ENCODE assay signal across 12 mouse cellular contexts in the genomic region with DNA sequence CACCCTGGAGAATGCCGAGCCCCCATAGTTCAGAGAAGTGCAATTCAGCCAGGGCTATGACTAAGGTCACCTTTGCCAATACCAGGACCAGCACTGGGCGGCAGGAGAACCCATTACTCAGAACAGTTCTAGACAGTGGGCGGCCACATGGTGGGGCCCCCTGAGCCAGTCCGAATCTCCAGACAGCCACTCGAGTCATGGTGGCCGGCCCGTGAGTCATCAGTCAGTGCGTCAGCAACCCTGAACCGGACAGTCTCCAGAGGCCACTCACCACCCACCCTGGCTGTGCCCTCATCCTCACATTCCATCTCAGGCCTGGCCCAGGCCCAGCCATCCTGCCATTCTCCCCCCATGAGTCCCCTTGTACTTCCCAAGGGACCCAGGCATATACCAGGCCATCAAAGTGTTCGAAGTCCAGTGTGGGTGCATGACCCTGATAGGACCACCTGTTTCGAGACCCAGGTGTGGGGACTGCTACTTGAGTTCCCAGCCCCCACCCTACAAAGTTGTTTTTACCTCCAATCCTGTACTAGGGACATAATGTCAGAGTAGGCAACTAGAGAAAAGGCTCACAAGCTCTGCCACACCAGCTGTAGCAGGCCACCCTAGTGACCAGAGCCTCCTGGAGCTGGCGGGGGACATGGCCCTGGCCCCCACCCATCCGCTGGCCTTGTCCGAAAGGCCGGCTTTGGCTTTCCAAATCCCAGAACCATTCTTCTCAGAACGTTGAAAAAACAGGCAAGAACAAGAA. TPM values are rescaled to one million over a fixed set of nuclear protein-coding genes. Genes with fewer than 3 reads are reported as not detected.
DNase-seq lines count a peak whose midpoint lies in the region; ATAC-seq and TF ChIP-seq lines count a peak whose summit lies in the region.
"Had no signal": no experiment of that assay in that cellular context is flagged by ENCODE, and none has a peak within 500 bp of the region (broad histone marks: within the 10 kb centered on the region; RNA-seq: fewer than 3 reads in every experiment).

No protein-coding gene starts in this region.

- no peak overlapping the region for H3K4me3 ChIP-seq in lung, postnatal 0 days (ENCODE audit: low read depth, low read length)
- no peak overlapping the region for H3K4me3 ChIP-seq in limb, embryonic 13.5 days
- H3K4me3 ChIP-seq: neural tube, embryonic 12.5 days had no signal

- peaks cover under 1% of the 10 kb centered on the region; the same call in 1 of the 2 replicates for H3K4me1 ChIP-seq in lung, postnatal 0 days (ENCODE audit: insufficient read depth, low read depth, low read length)
- H3K4me1 ChIP-seq in limb, embryonic 13.5 days: peaks cover 30% of the 10 kb centered on the region
- H3K4me1 ChIP-seq: neural tube, embryonic 12.5 days had no signal

- H3K9me3 ChIP-seq in lung, postnatal 0 days (ENCODE audit: low read length): no peaks in the 10 kb centered on the region
- 0 out of 2 replicates have a peak, but pooled peaks cover 3% of the 10 kb centered on the region for H3K9me3 ChIP-seq in limb, embryonic 13.5 days
- H3K9me3 ChIP-seq: neural tube, embryonic 12.5 days had no signal

- no peak for TF ChIP-seq CTCF in lung, postnatal 0 days (IDR thresholded peaks at IDR 0.05)

- H3K27ac ChIP-seq in lung, postnatal 0 days (ENCODE audit: low read length): 0 out of 2 replicates have a peak overlapping the region, but pooled peaks have one; percentile 55
- peak overlapping the region; percentile 73 for H3K27ac ChIP-seq in limb, embryonic 13.5 days
- H3K27ac ChIP-seq: macrophage; neural tube, embryonic 12.5 days had no signal

- H3K27me3 ChIP-seq in lung, postnatal 0 days (replicated peaks; ENCODE audit: insufficient read depth, low read length): no peaks in the 10 kb centered on the region
- no peaks in the 10 kb centered on the region for H3K27me3 ChIP-seq in limb, embryonic 13.5 days
- H3K27me3 ChIP-seq: neural tube, embryonic 12.5 days had no signal

- H3K4me2 ChIP-seq in lung, postnatal 0 days (replicated peaks; ENCODE audit: low read depth, low read length): no peak overlapping the region
- H3K4me2 ChIP-seq in limb, embryonic 13.5 days (replicated peaks): peak overlapping the region; percentile 27
- H3K4me2 ChIP-seq: neural tube, embryonic 12.5 days had no signal

- peak; percentile 63 for TF ChIP-seq EP300 in lung, postnatal 0 days (IDR thresholded peaks at IDR 0.05)

- H3K36me3 ChIP-seq in lung, postnatal 0 days (ENCODE audit: insufficient read depth, low read length): no peaks in the 10 kb centered on the region
- peaks cover 22% of the 10 kb centered on the region for H3K36me3 ChIP-seq in limb, embryonic 13.5 days
- H3K36me3 ChIP-seq: neural tube, embryonic 12.5 days had no signal

- 76% methylated on average over 16 of the region's 16 CpGs for WGBS in lung, postnatal 0 days
- WGBS in limb, embryonic 13.5 days: 85% methylated on average over 16 of the region's 16 CpGs

- no peak overlapping the region for H3K9ac ChIP-seq in lung, postnatal 0 days (replicated peaks; ENCODE audit: low read depth)
- H3K9ac ChIP-seq in limb, embryonic 13.5 days: peak overlapping the region; percentile 8; the same call in 1 of the 2 replicates
- H3K9ac ChIP-seq: neural tube, embryonic 12.5 days had no signal

- ATAC-seq in lung, postnatal 0 days: peak; percentile 62
- no peak for ATAC-seq in limb, embryonic 13.5 days (ENCODE audit: low FRiP score, low read depth)

- DNase-seq in heart, adult 9 months (ENCODE audit: low spot score in 2 of 2): peak; percentile 40 to 46
- DNase-seq in heart, adult 8-10 months (ENCODE audit: low spot score): no peak
- peak; percentile 21 for DNase-seq in lung, postnatal 0 days (ENCODE audit: low spot score)
- DNase-seq in lung, postnatal 36 days: no peak
- peak; percentile 89 for DNase-seq in adrenal gland, adult 2 months
- no peak for DNase-seq in embryo, embryonic 10.5 days (ENCODE audit: low spot score)
- no peak for DNase-seq in kidney, adult 11 months
- DNase-seq: kidney, adult 2 months had no signal

RNA-seq across cellular contexts. Expression of a gene that starts 14.8 kb away (rescaled TPM):
- total RNA-seq in heart, adult 8-10 months (2022): 1 to 10 TPM; 8.1 to 9.3 (median 8.4) TPM
- 19.0 and 21.6 TPM in 2 replicates for polyA plus RNA-seq in lung, postnatal 0 days (2015; fragmentation: Nextera tagmentation; extraction: Ambion mirVana)
- total RNA-seq in adrenal gland, adult 2 months (2021): 10 to 100 TPM; 21.7 to 25.8 TPM
- 119 and 121 TPM in 2 replicates for polyA plus RNA-seq in adrenal gland, adult 2 months (2012; rRNA removed)
- 29.0 and 30.3 TPM in 2 replicates for polyA plus RNA-seq in limb, embryonic 13.5 days (2015; fragmentation: Nextera tagmentation; extraction: Ambion mirVana)

RNA-seq across cellular contexts. Expression of a gene that starts 22.6 kb away (rescaled TPM):
- total RNA-seq in heart, adult 8-10 months (2022): 1 to 10 TPM; 7.5 to 9.8 (median 7.6) TPM
- polyA plus RNA-seq in lung, postnatal 0 days (2015; fragmentation: Nextera tagmentation; extraction: Ambion mirVana): 5.1 and 7.0 TPM in 2 replicates
- 10 to 100 TPM; 20.6 to 25.0 TPM for total RNA-seq in adrenal gland, adult 2 months (2021)
- 48.5 and 50.5 TPM in 2 replicates for polyA plus RNA-seq in adrenal gland, adult 2 months (2012; rRNA removed)
- 26.7 and 29.9 TPM in 2 replicates for polyA plus RNA-seq in limb, embryonic 13.5 days (2015; fragmentation: Nextera tagmentation; extraction: Ambion mirVana)

RNA-seq across cellular contexts. Expression of a gene that starts 25.2 kb away (rescaled TPM):
- not detected for total RNA-seq in heart, adult 8-10 months (2022)
- polyA plus RNA-seq in lung, postnatal 0 days (2015; fragmentation: Nextera tagmentation; extraction: Ambion mirVana): 4.1 and 5.2 TPM in 2 replicates
- total RNA-seq in adrenal gland, adult 2 months (2021): 10 to 100 TPM; 16.8 to 24.3 TPM
- 42.9 and 55.8 TPM in 2 replicates for polyA plus RNA-seq in adrenal gland, adult 2 months (2012; rRNA removed)
- 24.2 and 26.6 TPM in 2 replicates for polyA plus RNA-seq in limb, embryonic 13.5 days (2015; fragmentation: Nextera tagmentation; extraction: Ambion mirVana)
- total RNA-seq: gastrocnemius, adult 8-10 months had no signal
- polyA plus RNA-seq: macrophage had no signal

RNA-seq across cellular contexts. Expression of a gene that starts 31.0 kb away (rescaled TPM):
- total RNA-seq in heart, adult 8-10 months (2022): under 1 TPM in 2 of 4 experiments, not detected in 2; 0.57 to 0.97 TPM
- polyA plus RNA-seq in lung, postnatal 0 days (2015; fragmentation: Nextera tagmentation; extraction: Ambion mirVana): 98.7 and 112 TPM in 2 replicates
- total RNA-seq in adrenal gland, adult 2 months (2021): 1 to 10 TPM in 1 of 2 experiments, under 1 TPM in 1; 0.58 to 1.4 TPM
- 0.58 and 1.2 TPM in 2 replicates for polyA plus RNA-seq in adrenal gland, adult 2 months (2012; rRNA removed)
- polyA plus RNA-seq in limb, embryonic 13.5 days (2015; fragmentation: Nextera tagmentation; extraction: Ambion mirVana): 83.3 and 85.0 TPM in 2 replicates
- polyA plus RNA-seq: macrophage had no signal

RNA-seq across cellular contexts. Expression of a gene that starts 44.6 kb away (rescaled TPM):
- 100 to 1,000 TPM; 118 to 133 (median 124) TPM for total RNA-seq in heart, adult 8-10 months (2022)
- polyA plus RNA-seq in lung, postnatal 0 days (2015; fragmentation: Nextera tagmentation; extraction: Ambion mirVana): 103 and 117 TPM in 2 replicates
- 100 to 1,000 TPM; 148 to 164 TPM for total RNA-seq in adrenal gland, adult 2 months (2021)
- polyA plus RNA-seq in adrenal gland, adult 2 months (2012; rRNA removed): 327 and 373 TPM in 2 replicates
- 139 and 148 TPM in 2 replicates for polyA plus RNA-seq in limb, embryonic 13.5 days (2015; fragmentation: Nextera tagmentation; extraction: Ambion mirVana)

Comparison
In these comparisons a context has a peak if more than half of its experiments do, and no peak if none do; other contexts are left out.
1. DNase-seq: peak in heart, adult 9 months (2 of 2), lung, postnatal 0 days (single experiment) and adrenal gland, adult 2 months (single experiment); none in heart, adult 8-10 months (single experiment), lung, postnatal 36 days (single experiment), embryo, embryonic 10.5 days (single experiment) and kidney, adult 11 months (single experiment).